Mouse (Mus musculus): Measurements from ENCODE around the gene H2al2a.

Gene H2al2a

GRCm38 (mm10) chr2:17996858-17997257, at the start of gene H2al2a:
Gene H2al2a (minus strand): TSS chr2:17996958.
- DNase-seq (ENCODE audit: low read depth in 1 of 2, low spot score in 2 of 2) = no peak

- DNase-seq (ENCODE audit: low read depth in 1 of 2, low spot score in 2 of 2) = no peak
Observed at GRCm38 (mm10) chr2:18046186-18046585, 49.4 kb upstream of the H2al2a start.

GRCm38 (mm10) chr2:18045781-18046181, 49.0 kb upstream of the H2al2a start:
- no peak for DNase-seq (ENCODE audit: low read depth in 1 of 2, low spot score in 2 of 2)

- no peak for DNase-seq (ENCODE audit: low read depth in 1 of 2, low spot score in 2 of 2)
Observed at GRCm38 (mm10) chr2:18045143-18045780, 48.5 kb upstream of the H2al2a start.

DNA sequence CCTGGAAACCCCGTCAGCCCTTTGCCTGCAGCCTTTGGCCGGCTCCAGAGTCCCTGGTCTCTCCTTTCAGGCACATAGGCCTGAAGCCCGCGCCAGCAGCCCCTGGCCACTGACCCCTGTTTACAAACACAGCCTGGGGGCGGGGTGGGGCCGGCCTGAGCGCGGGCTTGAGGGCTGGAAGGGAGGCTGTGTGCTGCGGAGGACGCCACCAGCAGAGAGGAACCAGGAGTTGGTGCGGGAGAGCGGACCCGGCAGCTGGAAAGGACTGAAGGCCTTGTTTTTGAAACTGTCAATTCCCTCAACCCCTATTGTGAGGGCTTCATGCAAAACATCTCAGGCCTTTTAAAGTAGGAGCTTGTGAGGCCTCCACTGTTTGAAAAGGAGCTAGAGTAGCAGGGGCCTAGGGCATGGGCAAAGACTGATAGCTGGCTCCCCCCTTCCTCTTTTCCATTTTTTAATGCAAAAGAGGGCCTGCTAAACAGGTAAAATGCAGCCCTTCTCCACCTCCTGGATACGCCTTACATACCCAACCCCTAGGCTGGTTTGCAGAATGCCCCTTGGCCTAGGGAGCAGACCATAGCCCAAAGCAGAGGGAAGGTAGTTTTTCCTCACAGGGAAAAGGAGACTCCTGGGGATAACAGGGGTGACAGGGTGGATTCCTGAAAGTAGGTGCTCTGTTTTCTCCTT, 44.6 kb upstream of the H2al2a start:
- DNase-seq (ENCODE audit: low read depth in 1 of 2, low spot score in 2 of 2) = no peak

- DNase-seq (ENCODE audit: low read depth in 1 of 2, low spot score in 2 of 2) = no peak
Observed at GRCm38 (mm10) chr2:18040347-18041160, 43.8 kb upstream of the H2al2a start.

GRCm38 (mm10) chr2:18039566-18040290, 43.0 kb upstream of the H2al2a start:
- no peak for DNase-seq (ENCODE audit: low read depth in 1 of 2, low spot score in 2 of 2)

DNA sequence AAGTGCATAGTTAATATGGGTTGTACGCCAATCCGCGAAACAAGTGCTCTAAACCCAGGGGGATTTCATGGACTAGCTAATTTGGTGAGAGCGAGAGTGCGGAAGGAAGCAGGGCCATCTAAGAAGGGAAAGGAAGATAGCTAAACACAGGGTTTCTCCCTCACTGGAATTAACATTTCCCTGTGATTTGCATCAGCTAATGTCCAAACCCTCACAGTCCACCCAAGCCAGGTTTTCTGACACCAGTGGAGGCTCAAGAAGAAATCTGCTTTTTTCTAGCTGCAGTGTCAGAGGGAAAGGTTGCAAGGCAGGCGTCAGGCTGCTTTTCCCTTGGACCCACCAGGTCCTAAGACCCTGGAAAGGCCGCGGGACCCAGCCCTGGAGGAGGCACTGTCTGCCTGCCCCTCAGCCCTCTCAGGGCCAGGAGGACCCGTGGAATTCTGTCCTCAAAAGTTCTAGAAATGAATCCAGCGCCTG, 42.2 kb upstream of the H2al2a start:
- DNase-seq (ENCODE audit: low read depth in 1 of 2, low spot score in 2 of 2) = no peak

GRCm38 (mm10) chr2:18038141-18038752, 41.5 kb upstream of the H2al2a start:
- DNase-seq (ENCODE audit: low read depth in 1 of 2, low spot score in 2 of 2) = no peak

DNA sequence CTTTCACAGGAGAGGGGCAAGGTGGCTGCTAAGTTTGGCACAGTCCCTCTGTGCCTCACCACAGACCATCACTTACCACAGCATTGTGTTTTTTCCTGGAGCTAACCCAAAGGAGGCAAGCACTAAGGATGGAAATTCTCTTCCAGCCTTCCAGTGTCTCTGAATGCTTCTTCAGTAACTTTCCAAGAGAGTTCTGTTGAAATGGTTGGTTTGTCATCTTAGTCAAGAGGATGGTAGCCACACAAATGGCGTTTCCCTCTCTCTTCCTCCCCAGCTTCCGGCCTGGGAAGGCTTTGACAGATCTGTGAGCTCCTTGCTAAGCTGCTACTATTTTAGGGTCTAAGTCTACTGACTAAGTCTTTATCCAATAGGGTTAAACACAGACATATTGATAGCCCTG, 40.7 kb upstream of the H2al2a start, which contains the start of gene A930004D18Rik:
Gene A930004D18Rik, minus strand, starts transcription at position 247 of the 400 bp plus-strand sequence.
- DNase-seq (ENCODE audit: low read depth in 1 of 2, low spot score in 2 of 2) = no peak

GRCm38 (mm10) chr2:18034371-18035250, 37.9 kb upstream of the H2al2a start:
- no peak for DNase-seq (ENCODE audit: low read depth in 1 of 2, low spot score in 2 of 2)

DNA sequence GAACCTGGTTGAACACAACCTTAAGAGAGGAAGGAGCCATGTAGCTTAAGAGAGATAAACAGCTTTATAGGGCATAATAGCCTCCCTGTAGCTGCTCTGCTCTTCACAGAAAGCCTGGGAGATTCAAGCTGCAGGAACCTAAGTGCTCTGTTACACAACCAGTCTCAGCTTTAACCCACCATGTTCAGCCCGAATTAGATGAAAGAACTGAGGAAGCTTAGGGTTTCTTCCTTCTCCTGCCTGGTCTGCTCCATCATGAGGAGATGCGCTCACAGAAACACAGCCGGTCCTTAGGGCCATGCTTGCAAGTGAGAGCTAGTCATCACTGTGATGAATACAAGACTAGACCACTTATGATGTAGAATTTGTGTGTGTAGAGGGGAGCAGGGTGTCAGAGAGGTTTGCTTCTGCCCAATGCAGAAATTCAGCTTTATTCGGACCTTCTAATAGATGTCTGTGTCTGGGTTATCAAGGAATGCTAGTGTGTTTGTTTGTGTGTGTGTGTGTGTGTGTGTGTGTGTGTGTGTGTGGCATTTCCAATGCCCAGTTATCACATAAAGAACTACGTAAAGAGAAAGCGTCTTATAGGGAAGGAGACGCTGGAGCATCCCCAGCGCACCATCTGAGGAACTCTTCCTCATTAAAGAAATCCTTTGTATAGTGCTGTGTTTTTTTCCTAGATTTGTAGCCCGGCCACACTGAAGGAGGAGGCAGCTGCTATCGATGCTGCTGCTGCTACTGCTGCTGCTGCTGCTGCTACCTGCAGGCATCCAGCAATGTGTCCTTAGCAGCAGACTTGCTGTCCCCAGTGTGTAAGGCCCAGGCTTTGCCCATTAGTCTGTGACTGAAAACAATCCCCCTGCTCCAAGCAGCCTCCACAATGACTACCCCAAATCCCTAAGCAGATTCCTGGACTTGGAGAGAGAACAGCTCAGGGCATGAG, 36.7 kb upstream of the H2al2a start:
- no peak for DNase-seq (ENCODE audit: low read depth in 1 of 2, low spot score in 2 of 2)

DNA sequence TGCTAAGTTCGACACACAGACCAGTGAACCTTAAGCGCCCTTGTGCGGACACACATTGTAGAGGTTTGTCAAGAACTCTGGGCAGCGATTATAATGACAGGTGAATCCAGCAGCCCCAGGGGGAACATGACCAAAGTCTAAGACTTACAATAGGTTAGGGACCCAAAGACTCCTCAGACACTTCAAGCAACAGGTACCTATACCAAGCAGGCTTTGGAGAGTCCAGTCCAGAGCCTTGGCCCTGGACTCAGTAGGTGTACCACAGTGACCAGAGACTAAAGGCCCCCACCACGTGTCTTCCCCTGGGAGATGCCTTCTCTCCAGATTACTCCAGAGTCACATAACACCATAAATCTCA, 35.8 kb upstream of the H2al2a start:
- no peak for DNase-seq (ENCODE audit: low read depth in 1 of 2, low spot score in 2 of 2)

- DNase-seq (ENCODE audit: low read depth in 1 of 2, low spot score in 2 of 2) = no peak
Observed at GRCm38 (mm10) chr2:18031831-18032537, 35.2 kb upstream of the H2al2a start.

- no peak for DNase-seq (ENCODE audit: low read depth in 1 of 2, low spot score in 2 of 2)
Observed at GRCm38 (mm10) chr2:18031271-18031821, 34.6 kb upstream of the H2al2a start.

GRCm38 (mm10) chr2:18030581-18030980, 33.8 kb upstream of the H2al2a start:
- DNase-seq (ENCODE audit: low read depth in 1 of 2, low spot score in 2 of 2) = no peak

- DNase-seq (ENCODE audit: low read depth in 1 of 2, low spot score in 2 of 2) = no peak
Observed at GRCm38 (mm10) chr2:18029656-18030055, 32.9 kb upstream of the H2al2a start.

Measured in monocyte, adult 2 months (primary cell).